Mouse (Mus musculus) gastrocnemius, postnatal 10 days (tissue): ENCODE results near the gene Olfr1450. TPM values are rescaled to one million over a fixed set of nuclear protein-coding genes. Genes with fewer than 3 reads are reported as not detected.
"Not testable (repeated sequence)": the region's sequence is repeated elsewhere in the genome, so short reads cannot be mapped to it uniquely, and the experiment has no call there.

ENCODE experiments used
- DNase-seq: peaks from one replicate; pipeline ENCODE4 v3.0.0; 2021; ENCODE audit warnings: mixed read lengths
- long read RNA-seq, 2 experiments: library from polyadenylated mRNA; stranded (forward); transcript quantifications; one replicate each; pipeline ENCODE4 v2.0.0; 2021
- total RNA-seq, 2 experiments: library from RNA; stranded (reverse); gene quantifications; 2 replicates each; pipeline ENCODE4 v1.2.3; 2021

Olfr1450 gene
- total RNA-seq, result not detected
- long read RNA-seq, experiment 1, result 0 reads
- long read RNA-seq, experiment 2, result 0 reads

DNA sequence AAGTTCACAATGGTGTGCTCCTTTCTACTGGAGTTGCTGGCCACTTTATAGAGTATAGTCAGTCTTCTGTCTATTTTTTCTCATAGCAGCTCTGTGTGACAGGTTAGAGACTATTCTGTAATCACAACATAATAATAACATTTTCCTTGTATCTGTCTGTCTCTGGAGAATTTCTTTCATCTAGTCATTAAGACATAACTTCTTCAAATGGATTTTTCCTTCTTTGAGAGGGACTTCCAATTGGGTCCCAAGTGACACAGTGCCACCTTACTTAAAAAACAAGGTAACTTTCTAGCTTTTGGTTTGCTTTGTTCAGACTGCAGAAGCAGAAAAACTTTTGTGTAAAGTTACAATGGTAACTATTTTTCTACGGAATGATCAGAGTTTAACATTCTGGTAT lies at the start of gene Olfr1450:
Olfr1450 (plus strand) TSS at position 301 of the 400 bp plus-strand sequence.
- DNase-seq, result no peak

DNA sequence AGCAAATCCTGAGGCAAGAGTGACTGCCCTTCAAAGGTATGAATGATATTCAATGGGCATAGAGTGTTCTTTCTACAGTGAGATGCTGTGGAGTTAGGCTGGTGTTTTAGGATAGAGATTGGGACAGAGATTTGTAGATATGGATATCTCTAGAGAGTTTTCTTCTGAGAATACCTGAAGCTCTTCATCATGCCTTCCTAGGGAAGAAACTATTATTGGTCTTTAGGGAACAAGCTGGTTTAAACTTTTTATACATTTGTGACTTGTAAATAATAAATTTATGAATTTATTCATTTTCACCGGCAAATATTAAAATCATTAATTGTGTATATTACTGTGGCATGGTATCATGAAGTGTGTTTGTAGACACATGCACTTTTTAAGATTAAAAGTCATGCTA lies 46.4 kb upstream of the Olfr1450 start, which contains the start of gene Olfr1447:
Olfr1447 (minus strand) TSS at position 101 of the 400 bp plus-strand sequence.
- no peak for DNase-seq

GRCm38 (mm10) chr19:12924319-12924718 lies 25.7 kb upstream of the Olfr1450 start, which contains the start of gene Olfr1448:
Olfr1448 (minus strand) TSS chr19:12924419.
- DNase-seq, result no peak

GRCm38 (mm10) chr19:12930540-12930939 lies 19.5 kb upstream of the Olfr1450 start, which contains the start of gene Olfr1449:
Olfr1449 (plus strand) TSS chr19:12930840.
- DNase-seq, result no peak

- DNase-seq, result not testable (repeated sequence)
Observed at GRCm38 (mm10) chr19:12970082-12970481, 20.0 kb downstream of the Olfr1450 start.

GRCm38 (mm10) chr19:12992316-12992715 lies 42.3 kb downstream of the Olfr1450 start:
- DNase-seq, result not testable (repeated sequence)

GRCm38 (mm10) chr19:12994714-12995113 lies 44.7 kb downstream of the Olfr1450 start, which contains the start of gene Olfr1451:
Olfr1451 (plus strand) TSS chr19:12995014.
- DNase-seq, result no peak

Other genes with a start within 250 kb of the Olfr1450 start
- gene Cntf, start 184.6 kb upstream of the Olfr1450 start, total RNA-seq, result 1 to 10 TPM; 4.4 to 4.6 TPM
- 10 to 100 TPM; 68.7 to 69.4 TPM for gene Zfp91, start 154.1 kb upstream of the Olfr1450 start, total RNA-seq
- gene Lpxn, start 154.1 kb upstream of the Olfr1450 start, total RNA-seq, result 1 to 10 TPM in 1 of 2 experiments, under 1 TPM in 1; 0.85 to 1.1 TPM
- gene Gm5244, start 103.6 kb upstream of the Olfr1450 start, total RNA-seq, result not detected
- not detected for gene Olfr1444, start 93.0 kb upstream of the Olfr1450 start, total RNA-seq
- not detected for gene Olfr1445, start 66.4 kb upstream of the Olfr1450 start, total RNA-seq
- not detected for gene Olfr1446, start 56.7 kb upstream of the Olfr1450 start, total RNA-seq
- not detected for gene Olfr1447, start 46.5 kb upstream of the Olfr1450 start, total RNA-seq
- gene Olfr1448, start 25.8 kb upstream of the Olfr1450 start, total RNA-seq, result not detected
- not detected for gene Olfr1449, start 19.4 kb upstream of the Olfr1450 start, total RNA-seq
- not detected for gene Olfr1451, start 44.8 kb downstream of the Olfr1450 start, total RNA-seq
- gene Olfr1453, start 78.1 kb downstream of the Olfr1450 start, total RNA-seq, result not detected
- gene Olfr1454, start 110.4 kb downstream of the Olfr1450 start, total RNA-seq, result not detected
- not detected for gene Olfr1457, start 147.6 kb downstream of the Olfr1450 start, total RNA-seq
- gene Olfr1458, start 156.5 kb downstream of the Olfr1450 start, total RNA-seq, result not detected
- under 1 TPM in 1 of 2 experiments, not detected in 1; 0.07 TPM for gene Olfr1459, start 199.3 kb downstream of the Olfr1450 start, total RNA-seq
- not detected for gene Olfr1461, start 212.7 kb downstream of the Olfr1450 start, total RNA-seq
- not detected for gene Olfr1462, start 235.5 kb downstream of the Olfr1450 start, total RNA-seq